ENCODE assay signal across 29 mouse cellular contexts in the genomic region with DNA sequence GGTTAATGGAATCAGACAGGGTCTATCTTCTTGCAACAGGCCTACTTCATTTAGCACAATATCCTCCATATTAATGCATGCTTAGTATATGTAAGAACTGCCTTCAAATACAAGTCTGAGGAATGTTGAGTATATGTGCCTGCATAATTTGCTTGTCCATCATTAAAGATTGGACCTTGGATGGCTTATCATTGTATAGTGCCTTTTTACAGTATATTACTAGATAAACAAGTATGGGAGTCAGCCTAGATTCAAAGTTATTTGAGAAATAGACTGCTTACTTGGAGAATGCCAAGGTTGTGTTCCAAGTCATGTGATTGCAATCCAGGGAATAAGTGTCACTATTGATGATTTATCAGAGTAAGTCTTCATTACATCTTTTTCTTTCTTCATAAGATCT.
"Had no signal": no experiment of that assay in that cellular context is flagged by ENCODE, and none has a peak within 500 bp of the region (broad histone marks: within the 10 kb centered on the region; RNA-seq: fewer than 3 reads in every experiment).

No protein-coding gene starts in this region.

- H3K4me1 ChIP-seq: embryonic facial prominence, embryonic 10.5 days; embryonic facial prominence, embryonic 12.5 days; embryonic facial prominence, embryonic 15.5 days; forebrain, embryonic 10.5 days; forebrain, embryonic 12.5 days; forebrain, embryonic 13.5 days; forebrain, embryonic 15.5 days had no signal

- H3K27me3 ChIP-seq: embryonic facial prominence, embryonic 12.5 days; embryonic facial prominence, embryonic 13.5 days; embryonic facial prominence, embryonic 15.5 days; forebrain, embryonic 12.5 days; forebrain, embryonic 13.5 days; forebrain, embryonic 15.5 days had no signal

- H3K4me3 ChIP-seq: embryonic facial prominence, embryonic 10.5 days; embryonic facial prominence, embryonic 12.5 days; embryonic facial prominence, embryonic 13.5 days; embryonic facial prominence, embryonic 15.5 days; erythroblast, embryonic 14.5 days; forebrain, embryonic 10.5 days; forebrain, embryonic 12.5 days; forebrain, embryonic 13.5 days; forebrain, embryonic 15.5 days; gastrocnemius, adult 2 months; heart, adult 2 months had no signal

- H3K9me3 ChIP-seq: embryonic facial prominence, embryonic 10.5 days; embryonic facial prominence, embryonic 12.5 days; embryonic facial prominence, embryonic 13.5 days; embryonic facial prominence, embryonic 15.5 days; forebrain, embryonic 10.5 days; forebrain, embryonic 12.5 days; forebrain, embryonic 13.5 days; forebrain, embryonic 15.5 days had no signal

- H3K27ac ChIP-seq: embryonic facial prominence, embryonic 10.5 days; embryonic facial prominence, embryonic 12.5 days; embryonic facial prominence, embryonic 13.5 days; embryonic facial prominence, embryonic 15.5 days; forebrain, embryonic 10.5 days; forebrain, embryonic 12.5 days; forebrain, embryonic 13.5 days; forebrain, embryonic 15.5 days; gastrocnemius, adult 2 months; heart, adult 2 months had no signal

- ATAC-seq: forebrain, embryonic 13.5 days; forebrain, embryonic 14.5 days; forebrain, embryonic 15.5 days; forebrain, embryonic 16.5 days; forebrain, postnatal 0 days had no signal

- DNase-seq: cerebellum, adult 2 months; cerebellum, adult 8-10 months; cerebellum, adult 9-10 months; cerebellum, adult 9-11 months; cerebellum, postnatal 10 days; cerebellum, postnatal 14 days; cerebellum, postnatal 25 days; cerebellum, postnatal 36 days; embryo, embryonic 11 days; forebrain, postnatal 0 days; gastrocnemius, adult 2 months; gastrocnemius, postnatal 10 days; gastrocnemius, postnatal 14 days; gastrocnemius, postnatal 25 days; gastrocnemius, postnatal 36 days; heart, adult 11 months; heart, adult 18-20 months; heart, adult 2 months had no signal

- H3K9ac ChIP-seq: embryonic facial prominence, embryonic 12.5 days; embryonic facial prominence, embryonic 13.5 days; embryonic facial prominence, embryonic 15.5 days; forebrain, embryonic 12.5 days; forebrain, embryonic 13.5 days; forebrain, embryonic 15.5 days; forebrain, postnatal 0 days had no signal

- H3K4me2 ChIP-seq: embryonic facial prominence, embryonic 12.5 days; embryonic facial prominence, embryonic 13.5 days; embryonic facial prominence, embryonic 15.5 days; forebrain, embryonic 12.5 days; forebrain, embryonic 13.5 days; forebrain, embryonic 15.5 days had no signal

- H3K36me3 ChIP-seq: embryonic facial prominence, embryonic 10.5 days; embryonic facial prominence, embryonic 12.5 days; embryonic facial prominence, embryonic 13.5 days; embryonic facial prominence, embryonic 15.5 days; forebrain, embryonic 10.5 days; forebrain, embryonic 12.5 days; forebrain, embryonic 15.5 days had no signal
